Mouse (Mus musculus): ENCODE measurements at regions not wholly inside any gene's neighbourhood (a gene's known extent, or its start where the extent isn't known, plus 50 kb on each side); places are given as distances from the start of the nearest gene placed in this dataset.

- TF ChIP-seq CTCF (IDR thresholded peaks at IDR 0.05; ENCODE audit: low read depth, low read length) (no peak), POLR2A (IDR thresholded peaks at IDR 0.05; ENCODE audit: extremely low read depth, insufficient read depth, low read length) (no peak)
Observed at GRCm38 (mm10) chr2:51222851-51223250, 73.9 kb upstream of the Rnd3 start.

Data from liver, adult 2 months (tissue).